Mouse (Mus musculus) heart, adult 10 weeks (tissue): ENCODE results near the gene Olfr1465. TPM values are rescaled to one million over a fixed set of nuclear protein-coding genes. Genes with fewer than 3 reads are reported as not detected.

Experiments used
- polyA plus RNA-seq: library from polyadenylated mRNA; stranded (reverse); fragments of 350-450 nt; fragmentation: Illumina TruSeq; extraction: RNeasy Lipid Tissue Mini Kit (QIAGEN cat#74804); gene quantifications from one replicate; pipeline ENCODE4 v1.2.3, GENCODE M21; 2014; ENCODE audit warnings: low read depth, low replicate concordance

Gene Olfr1465
- polyA plus RNA-seq = not detected

GRCm38 (mm10) chr19:13315441-13315840 lies at the start of gene Olfr1465:
Gene Olfr1465, minus strand, starts transcription at chr19:13315541.

GRCm38 (mm10) chr19:13361936-13362335 lies 46.6 kb upstream of the Olfr1465 start, which contains the start of gene Olfr1467:
Gene Olfr1467, plus strand, starts transcription at chr19:13362236.

GRCm38 (mm10) chr19:13338562-13338961 lies 23.2 kb upstream of the Olfr1465 start, which contains the start of gene Olfr1466:
Gene Olfr1466, plus strand, starts transcription at chr19:13338862.

Other genes with a start within 250 kb of the Olfr1465 start
- not detected for gene Olfr1457, start 217.7 kb downstream of the Olfr1465 start, polyA plus RNA-seq
- gene Olfr1458, start 208.8 kb downstream of the Olfr1465 start, polyA plus RNA-seq = not detected
- not detected for gene Olfr1459, start 166.0 kb downstream of the Olfr1465 start, polyA plus RNA-seq
- gene Olfr1461, start 152.5 kb downstream of the Olfr1465 start, polyA plus RNA-seq = not detected
- not detected for gene Olfr1462, start 129.8 kb downstream of the Olfr1465 start, polyA plus RNA-seq
- not detected for gene Olfr1463, start 84.2 kb downstream of the Olfr1465 start, polyA plus RNA-seq
- gene Olfr1466, start 23.3 kb upstream of the Olfr1465 start, polyA plus RNA-seq = not detected
- gene Olfr1467, start 46.7 kb upstream of the Olfr1465 start, polyA plus RNA-seq = not detected
- gene Olfr1469, start 92.3 kb upstream of the Olfr1465 start, polyA plus RNA-seq = not detected
- gene Olfr1471, start 127.9 kb upstream of the Olfr1465 start, polyA plus RNA-seq = not detected
- gene Olfr1472, start 140.5 kb upstream of the Olfr1465 start, polyA plus RNA-seq = not detected
- gene Olfr1474, start 154.0 kb upstream of the Olfr1465 start, polyA plus RNA-seq = not detected
- gene Olfr1475, start 164.7 kb upstream of the Olfr1465 start, polyA plus RNA-seq = not detected
- gene Olfr1477, start 185.0 kb upstream of the Olfr1465 start, polyA plus RNA-seq = not detected
- not detected for gene Olfr1480, start 212.4 kb upstream of the Olfr1465 start, polyA plus RNA-seq